Mouse (Mus musculus) hindbrain, postnatal 0 days (tissue): ENCODE measurements around the gene Mxi1. TPM values are rescaled to one million over a fixed set of nuclear protein-coding genes. Genes with fewer than 3 reads are reported as not detected.
A peak's percentile ranks its signal among the peaks of the same experiment; 100 is the strongest.

Source experiments
- ATAC-seq: fragments of 200-750 bp; cut with Nextera tagmentation; 2 replicates; pipeline ENCODE4 v1.8.0; 2017; ENCODE audit warnings: mild to moderate bottlenecking, moderate TSS enrichment, moderate library complexity
- DNase-seq: peaks from one replicate; pipeline ENCODE4 v3.0.0-alpha.2; 2015; ENCODE audit warnings: low spot score
- H3K27ac ChIP-seq: fragments of 300-500 bp; sonication (generic); 2 replicates; pipeline ENCODE4 v1.5.1; 2014; ENCODE audit warnings: mild to moderate bottlenecking
- H3K27me3 ChIP-seq: fragments of 300-500 bp; sonication (generic); 2 replicates; pipeline ENCODE4 v1.6.1; 2014; ENCODE audit warnings: low read length, mixed read lengths; ENCODE audit not compliant: insufficient read depth
- H3K36me3 ChIP-seq: fragments of 300-500 bp; sonication (generic); 2 replicates; pipeline ENCODE4 v1.6.1; 2014; ENCODE audit warnings: low read length, mixed read lengths; ENCODE audit not compliant: insufficient read depth
- H3K4me1 ChIP-seq: fragments of 300-500 bp; sonication (generic); 2 replicates; pipeline ENCODE4 v1.6.1; 2014; ENCODE audit warnings: antibody characterized with exemption, low read length, mixed read lengths; ENCODE audit not compliant: insufficient read depth
- H3K4me2 ChIP-seq: fragments of 300-500 bp; sonication (generic); 2 replicates; pipeline ENCODE4 v1.6.1; 2014; ENCODE audit warnings: low read depth, mild to moderate bottlenecking, low read length, moderate library complexity, mixed read lengths
- H3K4me3 ChIP-seq: fragments of 300-500 bp; sonication (generic); 2 replicates; pipeline ENCODE4 v1.5.1; 2014; ENCODE audit warnings: low read length
- H3K9ac ChIP-seq: fragments of 300-500 bp; sonication (generic); replicated peaks from 2 replicates; pipeline ENCODE4 v1.6.1; 2014; ENCODE audit warnings: mild to moderate bottlenecking, low read length, moderate library complexity, mixed read lengths
- H3K9me3 ChIP-seq: fragments of 300-500 bp; sonication (generic); 2 replicates; pipeline ENCODE4 v1.6.1; 2016; ENCODE audit warnings: low read length, mixed read lengths
- CTCF ChIP-seq: IDR thresholded peaks from 2 replicates; pipeline ENCODE4 v1.5.1; 2016; ENCODE audit warnings: antibody characterized with exemption, control low read depth, low read depth
- WGBS: fragments of 180-500 bp; shearing (Covaris S2); extraction: QIAGEN DNeasy Blood & Tissue Kit; methylation state at CpG from one replicate; pipeline ENCODE4 v1.1.7; 2014; 5-methylcytosine and 5-hydroxymethylcytosine counted together
- polyA plus RNA-seq: library from polyadenylated mRNA; unstranded; fragments of >200 nt; fragmentation: Nextera tagmentation; extraction: Ambion mirVana; gene quantifications from 2 replicates; pipeline ENCODE4 v1.2.1, GENCODE M21; 2015
- total RNA-seq: library from RNA; depleted of rRNA; stranded (reverse); fragments of >200 nt; gene quantifications from 2 replicates; pipeline ENCODE4 v1.2.3, GENCODE M21; 2014

Gene Mxi1
- total and polyA plus RNA-seq, 2 experiments from 2014 or later, result 44.5 to 47.7 TPM

GRCm38 (mm10) chr19:53316105-53316504 is 5.8 kb downstream of the Mxi1 start:
- TF ChIP-seq CTCF, result no peak
- no peaks in the 10 kb centered on the region for H3K9me3 ChIP-seq
- no peaks in the 10 kb centered on the region for H3K36me3 ChIP-seq
- WGBS, result 80% methylated on average over 8 of the region's 8 CpGs
- peaks cover 9% of the 10 kb centered on the region for H3K4me1 ChIP-seq
- H3K4me2 ChIP-seq, result no peak overlapping the region
- no peak for ATAC-seq
- no peak for DNase-seq
- H3K4me3 ChIP-seq, result no peak overlapping the region
- H3K9ac ChIP-seq, result no peak overlapping the region
- no peak overlapping the region for H3K27ac ChIP-seq
- no peaks in the 10 kb centered on the region for H3K27me3 ChIP-seq

- Histone ChIP-seq H3K27me3 (no peaks in the 10 kb centered on the region), H3K27ac (no peak overlapping the region)
Measured at GRCm38 (mm10) chr19:53316963-53317362, 6.6 kb downstream of the Mxi1 start.

GRCm38 (mm10) chr19:53318143-53319132 is 8.1 kb downstream of the Mxi1 start:
- 72% methylated on average over 16 of the region's 16 CpGs for WGBS
- Histone ChIP-seq H3K9ac (0 out of 2 replicates have a peak overlapping the region, but pooled peaks have one; percentile 3), H3K27ac (peak overlapping the region; percentile 32; the same call in 1 of the 2 replicates), H3K4me2 (no peak overlapping the region), H3K9me3 (no peaks in the 10 kb centered on the region), H3K27me3 (no peaks in the 10 kb centered on the region), H3K4me3 (no peak overlapping the region), H3K36me3 (no peaks in the 10 kb centered on the region), H3K4me1 (peaks cover 9% of the 10 kb centered on the region)
- DNase-seq (no peak), ATAC-seq (no peak)
- TF ChIP-seq CTCF, result no peak

More at GRCm38 (mm10) chr19:53316963-53317362, 6.6 kb downstream of the Mxi1 start:
- WGBS, result 87% methylated on average over 6 of the region's 6 CpGs
- Histone ChIP-seq H3K9ac (no peak overlapping the region), H3K4me2 (no peak overlapping the region), H3K4me3 (no peak overlapping the region), H3K4me1 (peaks cover 9% of the 10 kb centered on the region), H3K36me3 (no peaks in the 10 kb centered on the region), H3K9me3 (no peaks in the 10 kb centered on the region)
- no peak for TF ChIP-seq CTCF
- DNase-seq (no peak), ATAC-seq (no peak)

- WGBS, result 71% methylated on average over 9 of the region's 9 CpGs
- no peak for ATAC-seq
Measured at GRCm38 (mm10) chr19:53320264-53321110, 10.2 kb downstream of the Mxi1 start.

GRCm38 (mm10) chr19:53321273-53321672 is 11.0 kb downstream of the Mxi1 start:
- H3K4me2 ChIP-seq, result no peak overlapping the region
- H3K9ac ChIP-seq, result no peak overlapping the region
- H3K4me3 ChIP-seq, result no peak overlapping the region
- 81% methylated on average over 10 of the region's 10 CpGs for WGBS
- ATAC-seq, result no peak
- no peak for DNase-seq
- no peaks in the 10 kb centered on the region for H3K27me3 ChIP-seq
- TF ChIP-seq CTCF, result no peak
- H3K9me3 ChIP-seq, result no peaks in the 10 kb centered on the region
- H3K4me1 ChIP-seq, result peaks cover 4% of the 10 kb centered on the region
- no peaks in the 10 kb centered on the region for H3K36me3 ChIP-seq
- no peak overlapping the region for H3K27ac ChIP-seq

More at GRCm38 (mm10) chr19:53320264-53321110, 10.2 kb downstream of the Mxi1 start:
- H3K36me3 ChIP-seq, result no peaks in the 10 kb centered on the region
- no peak overlapping the region for H3K4me2 ChIP-seq
- no peaks in the 10 kb centered on the region for H3K4me1 ChIP-seq
- H3K4me3 ChIP-seq, result no peak overlapping the region
- no peak overlapping the region for H3K9ac ChIP-seq
- DNase-seq, result no peak
- no peak for TF ChIP-seq CTCF
- H3K27ac ChIP-seq, result no peak overlapping the region
- H3K27me3 ChIP-seq, result no peaks in the 10 kb centered on the region
- no peaks in the 10 kb centered on the region for H3K9me3 ChIP-seq

GRCm38 (mm10) chr19:53322438-53323048 is 12.2 kb downstream of the Mxi1 start:
- peak; percentile 19 for TF ChIP-seq CTCF
- no peaks in the 10 kb centered on the region for H3K27me3 ChIP-seq
- H3K4me1 ChIP-seq, result peaks cover 6% of the 10 kb centered on the region
- no peaks in the 10 kb centered on the region for H3K9me3 ChIP-seq
- H3K9ac ChIP-seq, result no peak overlapping the region
- H3K27ac ChIP-seq, result no peak overlapping the region
- no peak overlapping the region for H3K4me3 ChIP-seq
- 93% methylated on average over 12 of the region's 12 CpGs for WGBS
- ATAC-seq, result no peak
- no peak for DNase-seq
- no peaks in the 10 kb centered on the region for H3K36me3 ChIP-seq
- H3K4me2 ChIP-seq, result no peak overlapping the region
